12 mouse cellular contexts compared by ENCODE assay signal in the genomic region with DNA sequence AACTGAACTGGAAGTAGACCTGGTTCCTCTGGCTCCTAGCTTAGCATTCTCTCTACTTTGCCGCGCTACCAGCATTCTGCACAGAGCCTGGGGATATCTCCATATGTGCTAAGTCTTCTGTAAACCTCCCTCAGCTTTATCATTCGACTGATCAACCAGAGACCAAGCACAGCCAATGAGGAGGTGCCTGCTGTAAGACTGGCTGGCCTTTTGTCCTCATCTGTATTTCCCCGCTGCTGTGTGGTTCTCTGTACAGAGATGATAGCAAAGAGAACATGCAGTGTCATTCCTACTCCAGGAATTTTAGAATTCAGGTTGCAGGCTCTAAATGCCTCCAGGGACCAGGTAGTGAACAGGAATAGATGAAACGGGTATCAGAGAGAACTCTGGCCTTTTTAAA. TPM values are rescaled to one million over a fixed set of nuclear protein-coding genes. Genes with fewer than 3 reads are reported as not detected.
DNase-seq lines count a peak whose midpoint lies in the region; ATAC-seq and TF ChIP-seq lines count a peak whose summit lies in the region.
"Had no signal": no experiment of that assay in that cellular context is flagged by ENCODE, and none has a peak within 500 bp of the region (broad histone marks: within the 10 kb centered on the region; RNA-seq: fewer than 3 reads in every experiment).

No protein-coding gene starts in this region.

- no peak overlapping the region for H3K27ac ChIP-seq in heart, embryonic 12.5 days (ENCODE audit: poor library complexity, severe bottlenecking)
- no peak overlapping the region for H3K27ac ChIP-seq in MEL (ENCODE audit: control insufficient read depth, low read depth, low read length)
- H3K27ac ChIP-seq in liver, postnatal 0 days (ENCODE audit: low read depth) = peak overlapping the region; percentile 83
- no peak overlapping the region for H3K27ac ChIP-seq in left cerebral cortex, adult 2 months
- H3K27ac ChIP-seq: hindbrain, embryonic 13.5 days; limb, embryonic 10.5 days; macrophage had no signal

- H3K9ac ChIP-seq in heart, embryonic 12.5 days = no peak overlapping the region
- no peak overlapping the region for H3K9ac ChIP-seq in MEL (ENCODE audit: control insufficient read depth, low read depth, low read length, poor library complexity, severe bottlenecking)
- no peak overlapping the region for H3K9ac ChIP-seq in liver, postnatal 0 days (replicated peaks)
- H3K9ac ChIP-seq: hindbrain, embryonic 13.5 days had no signal

- 65% methylated on average over 5 of the region's 5 CpGs for WGBS in heart, embryonic 12.5 days
- WGBS in liver, postnatal 0 days (ENCODE audit: insufficient replicate concordance) = 47% methylated on average over 5 of the region's 5 CpGs

- no peak for TF ChIP-seq POLR2A in MEL (IDR thresholded peaks at IDR 0.05; ENCODE audit: control insufficient read depth in 1 of 2, insufficient read depth in 1 of 2, low read depth in 1 of 2, low read length in 2 of 2, poor library complexity in 1 of 2)

- no peak for TF ChIP-seq CTCF in MEL (IDR thresholded peaks at IDR 0.05 in 2 of 3, conservative IDR thresholded peaks at IDR 0.05 in 1 of 3; ENCODE audit: control insufficient read depth in 1 of 3, insufficient read depth in 1 of 3, low read depth in 2 of 3, low read length in 3 of 3, poor library complexity in 1 of 3, severe bottlenecking in 1 of 3)
- TF ChIP-seq CTCF in liver, postnatal 0 days (IDR thresholded peaks at IDR 0.05; ENCODE audit: low read depth) = no peak
- TF ChIP-seq CTCF in left cerebral cortex, adult 2 months (IDR thresholded peaks at IDR 0.05) = no peak

- peaks cover 12% of the 10 kb centered on the region for H3K4me1 ChIP-seq in heart, embryonic 12.5 days (replicated peaks)
- H3K4me1 ChIP-seq in MEL (ENCODE audit: control insufficient read depth in 1 of 2, insufficient read depth in 2 of 2, low read length in 2 of 2) = no peaks in the 10 kb centered on the region
- peaks cover 89% of the 10 kb centered on the region for H3K4me1 ChIP-seq in erythroblast, embryonic 14.5 days (ENCODE audit: control insufficient read depth)
- peaks cover 11% of the 10 kb centered on the region for H3K4me1 ChIP-seq in liver, postnatal 0 days (ENCODE audit: insufficient read depth)
- H3K4me1 ChIP-seq: hindbrain, embryonic 13.5 days; limb, embryonic 10.5 days had no signal

- no peaks in the 10 kb centered on the region for H3K36me3 ChIP-seq in heart, embryonic 12.5 days
- H3K36me3 ChIP-seq in MEL (ENCODE audit: control insufficient read depth in 1 of 2, insufficient read depth in 2 of 2, low read length in 2 of 2) = peaks cover 0 to 2% of the 10 kb centered on the region in 2 experiments; a peak in 2 of 4 replicates
- peaks cover 77% of the 10 kb centered on the region for H3K36me3 ChIP-seq in erythroblast, embryonic 14.5 days (ENCODE audit: control insufficient read depth)
- H3K36me3 ChIP-seq in liver, postnatal 0 days (replicated peaks; ENCODE audit: insufficient read depth, low read length) = no peaks in the 10 kb centered on the region; the same call in 1 of the 2 replicates
- H3K36me3 ChIP-seq: hindbrain, embryonic 13.5 days; limb, embryonic 10.5 days had no signal

- no peaks in the 10 kb centered on the region for H3K27me3 ChIP-seq in heart, embryonic 12.5 days (replicated peaks)
- no peaks in the 10 kb centered on the region for H3K27me3 ChIP-seq in MEL (ENCODE audit: control insufficient read depth in 1 of 2, insufficient read depth in 2 of 2, low read length in 2 of 2)
- H3K27me3 ChIP-seq in erythroblast, embryonic 14.5 days (ENCODE audit: control insufficient read depth) = no peaks in the 10 kb centered on the region
- H3K27me3 ChIP-seq in liver, postnatal 0 days (ENCODE audit: insufficient read depth, low read length) = no peaks in the 10 kb centered on the region
- H3K27me3 ChIP-seq: hindbrain, embryonic 13.5 days had no signal

- no peaks in the 10 kb centered on the region for H3K79me2 ChIP-seq in MEL (ENCODE audit: control insufficient read depth, insufficient read depth, low read length, poor library complexity)

- no peak for DNase-seq in heart, adult 9 months (ENCODE audit: low spot score in 2 of 2)
- DNase-seq in MEL (ENCODE audit: low read depth, low spot score) = peak; percentile 63
- DNase-seq in liver, postnatal 0 days = peak; percentile 35
- no peak for DNase-seq in left cerebral cortex, adult 2 months (ENCODE audit: extremely low spot score in 1 of 2, low spot score in 2 of 2)
- DNase-seq in T-cell, adult 2 months (ENCODE audit: low spot score) = no peak
- no peak for DNase-seq in cerebellum, postnatal 14 days
- DNase-seq: cerebellum, postnatal 36 days had no signal

- H3K9me3 ChIP-seq in heart, embryonic 12.5 days (replicated peaks) = 0 out of 2 replicates have a peak, but pooled peaks cover 6% of the 10 kb centered on the region
- no peaks in the 10 kb centered on the region for H3K9me3 ChIP-seq in MEL (replicated peaks; ENCODE audit: insufficient read depth, low read length)
- peaks cover 6% of the 10 kb centered on the region for H3K9me3 ChIP-seq in erythroblast, embryonic 14.5 days (ENCODE audit: control insufficient read depth, low read length)
- H3K9me3 ChIP-seq in liver, postnatal 0 days (ENCODE audit: low read length) = no peaks in the 10 kb centered on the region
- H3K9me3 ChIP-seq: hindbrain, embryonic 13.5 days; limb, embryonic 10.5 days had no signal

- ATAC-seq in heart, embryonic 12.5 days (ENCODE audit: insufficient number of reproducible peaks, low FRiP score) = peak; percentile 70
- peak; percentile 98 for ATAC-seq in liver, postnatal 0 days

- H3K4me2 ChIP-seq in heart, embryonic 12.5 days = no peak overlapping the region
- peak overlapping the region; percentile 44 for H3K4me2 ChIP-seq in liver, postnatal 0 days (ENCODE audit: low read depth, low read length)
- H3K4me2 ChIP-seq: hindbrain, embryonic 13.5 days had no signal

- TF ChIP-seq EP300 in MEL (IDR thresholded peaks at IDR 0.05; ENCODE audit: low read depth in 1 of 2, low read length in 2 of 2) = peak in 1 of 2 experiments; percentile 40; a peak in 2 of 4 replicates
- TF ChIP-seq EP300 in liver, postnatal 0 days (IDR thresholded peaks at IDR 0.05; ENCODE audit: low read depth) = peak; percentile 98

- intact Hi-C loops in left cerebral cortex, adult 2 months (cut with DNase I) = loop anchor here (5.0 kb wide), 1 partner anchor 149 kb away; no protein-coding TSS in a partner anchor

- H3K4me3 ChIP-seq in heart, embryonic 12.5 days = no peak overlapping the region
- H3K4me3 ChIP-seq in MEL (ENCODE audit: control insufficient read depth in 1 of 2, insufficient read depth in 1 of 2, low read depth in 2 of 2, low read length in 2 of 2) = no peak overlapping the region
- peak overlapping the region; percentile 52 for H3K4me3 ChIP-seq in erythroblast, embryonic 14.5 days (replicated peaks)
- H3K4me3 ChIP-seq in liver, postnatal 0 days (ENCODE audit: low read depth, low read length) = no peak overlapping the region
- no peak overlapping the region for H3K4me3 ChIP-seq in left cerebral cortex, adult 2 months
- H3K4me3 ChIP-seq: hindbrain, embryonic 13.5 days; limb, embryonic 10.5 days had no signal

- TF ChIP-seq RAD21 in MEL (IDR thresholded peaks at IDR 0.05; ENCODE audit: low read depth, low read length) = no peak

TF ChIP-seq in MEL, 35 proteins besides CTCF, POLR2A, EP300 and RAD21:
- TF ChIP-seq ELF1 (IDR thresholded peaks at IDR 0.05; ENCODE audit: low read depth, low read length) (no peak), ZC3H11A (IDR thresholded peaks at IDR 0.05; ENCODE audit: low read depth, low read length) (no peak), RCOR1 (IDR thresholded peaks at IDR 0.05; ENCODE audit: low read depth, low read length) (no peak), SMC3 (IDR thresholded peaks at IDR 0.05; ENCODE audit: low read depth, low read length) (no peak), POLR2AphosphoS2 (IDR thresholded peaks at IDR 0.05; ENCODE audit: low read length) (no peak), GABPA (IDR thresholded peaks at IDR 0.05; ENCODE audit: low read depth, low read length) (no peak), MAFK (IDR thresholded peaks at IDR 0.05; ENCODE audit: borderline replicate concordance, low read depth, low read length) (no peak), MAX (IDR thresholded peaks at IDR 0.05; ENCODE audit: low read length) (no peak), GATA1 (IDR thresholded peaks at IDR 0.05; ENCODE audit: low read depth, low read length) (no peak), ZNF384 (IDR thresholded peaks at IDR 0.05; ENCODE audit: low read depth, low read length) (no peak)

RNA-seq across cellular contexts. Expression of gene 4930523C07Rik, which starts 17.1 kb away (rescaled TPM):
- 7.4 and 9.6 TPM in 2 replicates for polyA plus RNA-seq in heart, embryonic 12.5 days (2016; fragmentation: Nextera tagmentation; extraction: Ambion mirVana)
- not detected in 2 replicates for total RNA-seq in MEL (2012; rRNA removed)
- polyA plus RNA-seq in MEL (2012; ENCODE audit: insufficient read depth in 1 of 2, insufficient read length in 2 of 2, low read depth in 1 of 2, low replicate concordance in 2 of 2, missing spikeins in 1 of 2) = not detected
- polyA plus RNA-seq in erythroblast, embryonic 14.5 days (2012) = 3.7 and 4.4 TPM in 2 replicates
- 16.5 and 23.0 TPM in 2 replicates for polyA plus RNA-seq in liver, postnatal 0 days (2015; fragmentation: Nextera tagmentation; extraction: Ambion mirVana)
- total RNA-seq in left cerebral cortex, adult 2 months (2021) = 1 to 10 TPM; 1.1 to 2.8 TPM

Comparison
In these comparisons a context has a peak if more than half of its experiments do, and no peak if none do; other contexts are left out.
1. DNase-seq: peak in MEL (single experiment) and liver, postnatal 0 days (single experiment); none in heart, adult 9 months (0 of 2), left cerebral cortex, adult 2 months (0 of 2), T-cell, adult 2 months (single experiment) and cerebellum, postnatal 14 days (0 of 2).